Mouse (Mus musculus) MEL (cell line): Measurements from ENCODE around the gene Cd59a. TPM values are rescaled to one million over a fixed set of nuclear protein-coding genes. Genes with fewer than 3 reads are reported as not detected.
A peak's percentile ranks its signal among the peaks of the same experiment; 100 is the strongest.

Source experiments
- DNase-seq: peaks from one replicate; pipeline ENCODE4 v3.0.0; 2011; ENCODE audit warnings: low read depth, low spot score
- H3K27ac ChIP-seq: 2 replicates; pipeline ENCODE4 v1.5.1; 2012; ENCODE audit warnings: low read depth, mild to moderate bottlenecking, control low read depth, low read length, moderate library complexity; ENCODE audit not compliant: control insufficient read depth
- H3K27me3 ChIP-seq, 2 experiments: fragments of 150-350 bp in 1 of 2; sonication (generic) in 1 of 2; 2 replicates each; pipeline ENCODE4 v1.6.1; 2012; ENCODE audit warnings: low read length in 2 of 2, mild to moderate bottlenecking in 2 of 2, improper control_type of control experiment in 1 of 2, moderate library complexity in 1 of 2; ENCODE audit not compliant: insufficient read depth in 2 of 2, control insufficient read depth in 1 of 2
- H3K36me3 ChIP-seq, 2 experiments: 2 replicates each; pipeline ENCODE4 v1.6.1; 2012 to 2014; ENCODE audit warnings: low read length in 2 of 2, improper control_type of control experiment in 1 of 2, inconsistent platforms in 1 of 2, mild to moderate bottlenecking in 1 of 2; ENCODE audit not compliant: insufficient read depth in 2 of 2, control insufficient read depth in 1 of 2
- H3K4me1 ChIP-seq, 2 experiments: fragments of 150-350 bp in 1 of 2; sonication (generic) in 1 of 2; 2 replicates each; pipeline ENCODE4 v1.6.1; 2012; ENCODE audit warnings: low read length in 2 of 2, improper control_type of control experiment in 1 of 2, mild to moderate bottlenecking in 1 of 2; ENCODE audit not compliant: insufficient read depth in 2 of 2, control insufficient read depth in 1 of 2
- H3K4me3 ChIP-seq, 2 experiments: fragments of 150-350 bp in 1 of 2; sonication (generic) in 1 of 2; 2 replicates each; pipeline ENCODE4 v1.5.1; 2012; ENCODE audit warnings: low read depth in 2 of 2, low read length in 2 of 2, mild to moderate bottlenecking in 2 of 2, moderate library complexity in 2 of 2, control low read depth in 1 of 2, improper control_type of control experiment in 1 of 2; ENCODE audit not compliant: control insufficient read depth in 1 of 2, insufficient read depth in 1 of 2
- H3K79me2 ChIP-seq: 2 replicates; pipeline ENCODE4 v1.6.1; 2012; ENCODE audit warnings: mild to moderate bottlenecking, low read length, moderate library complexity; ENCODE audit not compliant: control insufficient read depth, poor library complexity, insufficient read depth
- H3K9ac ChIP-seq: 2 replicates; pipeline ENCODE4 v1.6.1; 2012; ENCODE audit warnings: low read depth, mild to moderate bottlenecking, control low read depth, low read length, moderate library complexity; ENCODE audit not compliant: control insufficient read depth, poor library complexity, severe bottlenecking
- H3K9me3 ChIP-seq: fragments of 150-350 bp; sonication (generic); replicated peaks from 2 replicates; pipeline ENCODE4 v1.6.1; 2012; ENCODE audit warnings: mild to moderate bottlenecking, low read length, improper control_type of control experiment, moderate library complexity; ENCODE audit not compliant: insufficient read depth
- CHD2 ChIP-seq: IDR thresholded peaks from 2 replicates; pipeline ENCODE4 v1.6.1; 2011; ENCODE audit warnings: low read length, improper control_type of control experiment
- CTCF ChIP-seq, 3 experiments: IDR thresholded peaks in 2 of 3; conservative IDR thresholded peaks in 1 of 3; 2 replicates each; pipeline ENCODE4 v1.5.1; 2011 to 2012; ENCODE audit warnings: low read length in 3 of 3, low read depth in 2 of 3, mild to moderate bottlenecking in 2 of 3, improper control_type of control experiment in 1 of 3, inconsistent platforms in 1 of 3, mixed read lengths in 1 of 3, moderate library complexity in 1 of 3; ENCODE audit not compliant: control insufficient read depth in 1 of 3, insufficient read depth in 1 of 3, poor library complexity in 1 of 3, severe bottlenecking in 1 of 3
- E2F4 ChIP-seq: IDR thresholded peaks from 2 replicates; pipeline ENCODE4 v1.6.1; 2011; ENCODE audit warnings: low read depth, low read length, improper control_type of control experiment, borderline replicate concordance
- ELF1 ChIP-seq: IDR thresholded peaks from 2 replicates; pipeline ENCODE4 v1.6.1; 2014; ENCODE audit warnings: low read depth, mild to moderate bottlenecking, inconsistent platforms, low read length, improper control_type of control experiment, moderate library complexity
- EP300 ChIP-seq, 2 experiments: IDR thresholded peaks; 2 replicates each; pipeline ENCODE4 v1.6.1; 2011; ENCODE audit warnings: improper control_type of control experiment in 2 of 2, low read length in 2 of 2, low read depth in 1 of 2, mild to moderate bottlenecking in 1 of 2
- ETS1 ChIP-seq: IDR thresholded peaks from 2 replicates; pipeline ENCODE4 v1.6.1; 2012; ENCODE audit warnings: low read depth, mild to moderate bottlenecking, inconsistent platforms, low read length, improper control_type of control experiment, moderate library complexity
- GABPA ChIP-seq: IDR thresholded peaks from 2 replicates; pipeline ENCODE4 v1.6.1; 2012; ENCODE audit warnings: low read depth, mild to moderate bottlenecking, inconsistent platforms, low read length, improper control_type of control experiment, moderate library complexity
- GATA1 ChIP-seq: IDR thresholded peaks from 2 replicates; pipeline ENCODE4 v1.6.1; 2011; ENCODE audit warnings: low read depth, low read length, improper control_type of control experiment
- HCFC1 ChIP-seq: IDR thresholded peaks from 2 replicates; pipeline ENCODE4 v1.6.1; 2012; ENCODE audit warnings: low read depth, mild to moderate bottlenecking, inconsistent platforms, low read length, improper control_type of control experiment, moderate library complexity
- JUND ChIP-seq: IDR thresholded peaks from 2 replicates; pipeline ENCODE4 v1.6.1; 2011; ENCODE audit warnings: low read depth, mild to moderate bottlenecking, improper control_type of control experiment, low read length
- KAT2A ChIP-seq: conservative IDR thresholded peaks from 2 replicates; pipeline ENCODE4 v1.6.1; 2012; ENCODE audit warnings: low read depth, low read length, improper control_type of control experiment, inconsistent platforms
- MAFK ChIP-seq: IDR thresholded peaks from 2 replicates; pipeline ENCODE4 v1.6.1; 2011; ENCODE audit warnings: low read depth, mild to moderate bottlenecking, low read length, improper control_type of control experiment, borderline replicate concordance
- MAX ChIP-seq: IDR thresholded peaks from 2 replicates; pipeline ENCODE4 v1.6.1; 2011; ENCODE audit warnings: low read length, improper control_type of control experiment
- MAZ ChIP-seq: IDR thresholded peaks from 2 replicates; pipeline ENCODE4 v1.6.1; 2012; ENCODE audit warnings: low read depth, mild to moderate bottlenecking, inconsistent platforms, low read length, improper control_type of control experiment
- MEF2A ChIP-seq: IDR thresholded peaks from 2 replicates; pipeline ENCODE4 v1.6.1; 2014; ENCODE audit warnings: low read depth, mild to moderate bottlenecking, inconsistent platforms, low read length, improper control_type of control experiment; ENCODE audit not compliant: poor library complexity, insufficient replicate concordance, severe bottlenecking; ENCODE audit errors: extremely low read depth
- MXI1 ChIP-seq: IDR thresholded peaks from 2 replicates; pipeline ENCODE4 v1.6.1; 2011; ENCODE audit warnings: mild to moderate bottlenecking, low read depth, low read length, improper control_type of control experiment
- MYB ChIP-seq: IDR thresholded peaks from 2 replicates; pipeline ENCODE4 v1.6.1; 2011; ENCODE audit warnings: mild to moderate bottlenecking, low read depth, low read length, improper control_type of control experiment
- MYC ChIP-seq: IDR thresholded peaks from 2 replicates; pipeline ENCODE4 v1.6.1; 2011; ENCODE audit warnings: low read depth, mild to moderate bottlenecking, low read length, improper control_type of control experiment, moderate library complexity
- NELFE ChIP-seq: IDR thresholded peaks from 2 replicates; pipeline ENCODE4 v1.6.1; 2011; ENCODE audit warnings: low read depth, low read length, improper control_type of control experiment
- NRF1 ChIP-seq: IDR thresholded peaks from 2 replicates; pipeline ENCODE4 v1.6.1; 2014; ENCODE audit warnings: low read depth, mild to moderate bottlenecking, inconsistent platforms, low read length, improper control_type of control experiment, moderate library complexity; ENCODE audit not compliant: poor library complexity, insufficient read depth, severe bottlenecking
- POLR2A ChIP-seq, 2 experiments: IDR thresholded peaks; 2 replicates each; pipeline ENCODE4 v1.6.1; 2011 to 2012; ENCODE audit warnings: low read length in 2 of 2, mild to moderate bottlenecking in 2 of 2, control low read depth in 1 of 2, improper control_type of control experiment in 1 of 2, low read depth in 1 of 2, moderate library complexity in 1 of 2; ENCODE audit not compliant: control insufficient read depth in 1 of 2, insufficient read depth in 1 of 2, poor library complexity in 1 of 2
- POLR2AphosphoS2 ChIP-seq: IDR thresholded peaks from 2 replicates; pipeline ENCODE4 v1.6.1; 2011; ENCODE audit warnings: low read length, improper control_type of control experiment
- POLR2AphosphoS5 ChIP-seq: IDR thresholded peaks from 2 replicates; pipeline ENCODE4 v1.6.1; 2012; ENCODE audit warnings: low read depth, borderline replicate concordance, mild to moderate bottlenecking, inconsistent platforms, low read length, moderate library complexity, mixed read lengths
- RAD21 ChIP-seq: IDR thresholded peaks from 2 replicates; pipeline ENCODE4 v1.6.1; 2011; ENCODE audit warnings: mild to moderate bottlenecking, low read depth, low read length, improper control_type of control experiment
- RCOR1 ChIP-seq: IDR thresholded peaks from 2 replicates; pipeline ENCODE4 v1.6.1; 2012; ENCODE audit warnings: low read depth, mild to moderate bottlenecking, inconsistent platforms, low read length, improper control_type of control experiment
- SIN3A ChIP-seq: IDR thresholded peaks from 2 replicates; pipeline ENCODE4 v1.6.1; 2012; ENCODE audit warnings: low read length, improper control_type of control experiment, inconsistent platforms
- SMC3 ChIP-seq: IDR thresholded peaks from 2 replicates; pipeline ENCODE4 v1.6.1; 2011; ENCODE audit warnings: low read depth, low read length, improper control_type of control experiment
- TAL1 ChIP-seq: IDR thresholded peaks from 2 replicates; pipeline ENCODE4 v1.6.1; 2012; ENCODE audit warnings: mild to moderate bottlenecking, inconsistent platforms, low read length, moderate library complexity, mixed read lengths
- TBP ChIP-seq: IDR thresholded peaks from 2 replicates; pipeline ENCODE4 v1.8.0; 2011; ENCODE audit warnings: low read depth, low read length, improper control_type of control experiment
- TCF12 ChIP-seq: IDR thresholded peaks from 2 replicates; pipeline ENCODE4 v1.6.1; 2014; ENCODE audit warnings: low read depth, mild to moderate bottlenecking, inconsistent platforms, low read length, improper control_type of control experiment, moderate library complexity
- USF2 ChIP-seq, 2 experiments: IDR thresholded peaks; 2 replicates each; pipeline ENCODE4 v1.6.1; 2011 to 2012; ENCODE audit warnings: improper control_type of control experiment in 2 of 2, low read length in 2 of 2, borderline replicate concordance in 1 of 2, inconsistent platforms in 1 of 2, low read depth in 1 of 2, mild to moderate bottlenecking in 1 of 2; ENCODE audit not compliant: insufficient read depth in 1 of 2
- ZC3H11A ChIP-seq: IDR thresholded peaks from 2 replicates; pipeline ENCODE4 v1.6.1; 2012; ENCODE audit warnings: low read depth, mild to moderate bottlenecking, inconsistent platforms, low read length, improper control_type of control experiment
- ZKSCAN1 ChIP-seq: IDR thresholded peaks from 2 replicates; pipeline ENCODE4 v1.6.1; 2012; ENCODE audit warnings: low read depth, mild to moderate bottlenecking, inconsistent platforms, low read length, improper control_type of control experiment, moderate library complexity
- ZMIZ1 ChIP-seq: IDR thresholded peaks from 2 replicates; pipeline ENCODE4 v1.6.1; 2012; ENCODE audit warnings: low read depth, mild to moderate bottlenecking, inconsistent platforms, low read length, improper control_type of control experiment, moderate library complexity
- ZNF384 ChIP-seq: IDR thresholded peaks from 2 replicates; pipeline ENCODE4 v1.6.1; 2012; ENCODE audit warnings: low read depth, mild to moderate bottlenecking, inconsistent platforms, low read length, improper control_type of control experiment
- polyA plus RNA-seq, 2 experiments: library from polyadenylated mRNA; stranded (reverse) in 1 of 2; unstranded in 1 of 2; fragments of >175 nt in 1 of 2; fragments of >200 nt in 1 of 2; gene quantifications; 2 replicates each; pipeline versions ENCODE4 v1.2.1 to v1.2.4; 2012; ENCODE audit warnings: low replicate concordance in 2 of 2, low read depth in 1 of 2; ENCODE audit not compliant: insufficient read length in 2 of 2, insufficient read depth in 1 of 2, missing spikeins in 1 of 2
- total RNA-seq: library from RNA; depleted of rRNA; stranded (reverse); fragments of 300-350 nt; gene quantifications from 2 replicates; pipeline ENCODE4 v1.2.3, GENCODE M21; 2012

The Cd59a gene
- total and polyA plus RNA-seq, 3 experiments: 0.08 to 0.96 TPM; not detected in 1

- Histone ChIP-seq H3K4me1 (peaks cover 22 to 31% of the 10 kb centered on the region in 2 experiments), H3K9me3 (no peaks in the 10 kb centered on the region), H3K27ac (peak overlapping the region; percentile 39), H3K4me3 (no peak overlapping the region), H3K79me2 (no peaks in the 10 kb centered on the region), H3K9ac (no peak overlapping the region)
- peak; percentile 72 for DNase-seq
- TF ChIP-seq POLR2A (IDR thresholded peaks at IDR 0.05; ENCODE audit: control insufficient read depth in 1 of 2, insufficient read depth in 1 of 2, low read depth in 1 of 2, low read length in 2 of 2, poor library complexity in 1 of 2) (no peak), EP300 (IDR thresholded peaks at IDR 0.05; ENCODE audit: low read depth in 1 of 2, low read length in 2 of 2) (peak; percentile 72 to 81), SMC3 (no peak), ZKSCAN1 (no peak), MYB (no peak), USF2 (IDR thresholded peaks at IDR 0.05; ENCODE audit: borderline replicate concordance in 1 of 2, insufficient read depth in 1 of 2, low read depth in 1 of 2, low read length in 2 of 2) (no peak), ETS1 (peak; percentile 62), ELF1 (0 out of 2 replicates have a peak, but pooled peaks have one; percentile 17), TAL1 (peak; percentile 75), POLR2AphosphoS2 (no peak), ZNF384 (no peak), NELFE (no peak), MXI1 (no peak), MAZ (no peak), GABPA (no peak), ZMIZ1 (no peak), KAT2A (no peak), TBP (no peak), E2F4 (no peak), POLR2AphosphoS5 (no peak), MYC (no peak), GATA1 (peak; percentile 90), RCOR1 (0 out of 2 replicates have a peak, but pooled peaks have one; percentile 34), MAFK (no peak), CTCF (IDR thresholded peaks at IDR 0.05 in 2 of 3, conservative IDR thresholded peaks at IDR 0.05 in 1 of 3; ENCODE audit: control insufficient read depth in 1 of 3, insufficient read depth in 1 of 3, low read depth in 2 of 3, low read length in 3 of 3, poor library complexity in 1 of 3, severe bottlenecking in 1 of 3) (no peak), HCFC1 (no peak), CHD2 (no peak), SIN3A (peak; percentile 29; the same call in 1 of the 2 replicates), TCF12 (peak; percentile 90), MEF2A (no peak), RAD21 (no peak), JUND (no peak), ZC3H11A (no peak), NRF1 (no peak), MAX (no peak)
- TF ChIP-seq, all 39 proteins: peak for 8
- no peaks in the 10 kb centered on the region for H3K27me3 ChIP-seq
- peaks cover 0 to 27% of the 10 kb centered on the region in 2 experiments; a peak in 2 of 4 replicates for H3K36me3 ChIP-seq
These were observed 3.1 kb downstream of the Cd59a start for GRCm38 (mm10) chr2:104098529-104099230.
